Mouse (Mus musculus) heart, embryonic 10.5 days (tissue): ENCODE measurements around the gene Fam193b. TPM values are rescaled to one million over a fixed set of nuclear protein-coding genes. Genes with fewer than 3 reads are reported as not detected.
A peak's percentile ranks its signal among the peaks of the same experiment; 100 is the strongest.

Experiments
- DNase-seq: peaks from one replicate; pipeline ENCODE4 v3.0.0-alpha.2; 2017; ENCODE audit warnings: low spot score
- H3K27ac ChIP-seq: fragments of 300-500 bp; sonication (generic); 2 replicates; pipeline ENCODE4 v1.5.1; 2016; ENCODE audit warnings: mild to moderate bottlenecking
- H3K27me3 ChIP-seq: fragments of 300-500 bp; sonication (generic); 2 replicates; pipeline ENCODE4 v1.6.1; 2016; ENCODE audit warnings: mild to moderate bottlenecking; ENCODE audit not compliant: poor library complexity, insufficient read depth, severe bottlenecking
- H3K36me3 ChIP-seq: fragments of 300-500 bp; sonication (generic); 2 replicates; pipeline ENCODE4 v1.6.1; 2016; ENCODE audit warnings: mild to moderate bottlenecking, moderate library complexity
- H3K4me1 ChIP-seq: fragments of 300-500 bp; sonication (generic); 2 replicates; pipeline ENCODE4 v1.6.1; 2016; ENCODE audit warnings: mild to moderate bottlenecking
- H3K4me3 ChIP-seq: fragments of 300-500 bp; sonication (generic); 2 replicates; pipeline ENCODE4 v1.5.1; 2016; ENCODE audit warnings: mild to moderate bottlenecking, moderate library complexity
- H3K9me3 ChIP-seq: fragments of 300-500 bp; sonication (generic); 2 replicates; pipeline ENCODE4 v1.6.1; 2016; ENCODE audit warnings: mild to moderate bottlenecking, moderate library complexity
- WGBS: fragments of 180-500 bp; shearing (Covaris S2); methylation state at CpG from one replicate; pipeline ENCODE4 v1.1.7; 2016; 5-methylcytosine and 5-hydroxymethylcytosine counted together
- polyA plus RNA-seq: library from polyadenylated mRNA; unstranded; fragments of >200 nt; fragmentation: Nextera tagmentation; extraction: Ambion mirVana; gene quantifications from 2 replicates; pipeline ENCODE4 v1.2.1, GENCODE M21; 2016

The Fam193b gene
- 25.9 and 44.0 TPM in 2 replicates for polyA plus RNA-seq

DNA sequence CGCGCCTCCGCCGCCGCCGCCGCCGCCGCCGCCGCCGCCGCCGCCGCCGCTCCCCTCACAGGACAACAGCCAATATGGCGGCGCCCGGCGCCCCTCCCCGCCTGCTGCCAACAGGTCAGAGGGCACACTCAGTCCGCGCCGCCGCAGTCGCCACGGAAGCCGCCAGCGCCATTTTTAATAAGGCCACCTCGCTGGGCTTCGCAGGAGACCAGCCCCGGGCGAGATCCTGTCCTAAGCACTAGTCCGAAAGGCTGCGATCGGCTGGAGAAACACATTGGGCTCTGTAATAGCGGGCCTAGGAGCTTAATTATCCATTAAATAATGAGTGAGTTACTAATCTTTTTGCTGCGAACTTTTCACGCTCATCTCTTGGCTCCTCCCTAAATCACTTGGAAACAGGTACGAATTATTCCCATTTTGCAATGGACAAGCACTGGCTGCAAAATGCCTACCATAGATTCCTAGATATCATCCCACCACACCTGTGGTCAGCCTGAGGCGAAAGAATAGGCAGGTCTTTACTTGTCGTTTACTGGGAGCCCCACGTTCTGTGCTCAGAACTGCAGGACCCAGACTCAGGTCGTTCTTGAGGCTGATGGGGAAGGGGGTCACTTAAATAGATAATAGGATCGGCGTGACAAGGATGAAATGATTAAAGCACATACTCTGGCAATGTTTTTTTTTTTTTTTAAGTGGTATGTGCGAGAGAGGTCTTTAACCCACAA lies at the start of gene Fam193b:
Gene Fam193b, minus strand, starts transcription at position 94 of the 725 bp plus-strand sequence.
- peak; percentile 97 for DNase-seq
- Histone ChIP-seq H3K9me3 (no peaks in the 10 kb centered on the region), H3K4me3 (peak within 1 kb of the TSS; percentile 97), H3K4me1 (peaks cover 23% of the 10 kb centered on the region), H3K27ac (peak within 1 kb of the TSS; percentile 97), H3K27me3 (no peaks in the 10 kb centered on the region), H3K36me3 (peaks cover 16% of the 10 kb centered on the region; the same call in 1 of the 2 replicates)
- WGBS: 2% methylated on average over 38 of the region's 47 CpGs

DNA sequence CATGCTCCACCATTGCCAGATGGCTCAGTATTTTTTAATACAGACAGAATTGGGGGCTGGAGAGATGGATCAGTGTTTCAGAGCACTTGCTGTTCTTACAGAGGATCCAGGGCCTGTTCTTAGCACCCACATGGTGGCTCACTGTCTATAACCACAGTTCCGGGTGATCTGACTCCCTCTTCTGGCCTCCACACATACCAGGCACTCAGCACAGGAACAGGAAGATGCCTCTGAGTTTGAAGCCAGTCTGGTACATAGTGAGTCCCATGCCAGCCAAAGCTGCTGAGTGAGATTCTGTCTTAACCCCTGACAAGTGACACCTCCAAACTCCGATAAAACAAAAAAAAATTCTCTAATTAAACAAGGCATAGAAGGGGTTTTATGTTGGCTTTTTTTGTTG lies 49.4 kb upstream of the Fam193b start:
- 90% methylated on average over 2 of the region's 2 CpGs for WGBS
- H3K36me3 ChIP-seq: peaks cover 7% of the 10 kb centered on the region; the same call in 1 of the 2 replicates
- no peak overlapping the region for H3K4me3 ChIP-seq
- H3K4me1 ChIP-seq: peaks cover 11% of the 10 kb centered on the region
- no peak overlapping the region for H3K27ac ChIP-seq
- no peaks in the 10 kb centered on the region for H3K27me3 ChIP-seq
- H3K9me3 ChIP-seq: no peaks in the 10 kb centered on the region
- no peak for DNase-seq

DNA sequence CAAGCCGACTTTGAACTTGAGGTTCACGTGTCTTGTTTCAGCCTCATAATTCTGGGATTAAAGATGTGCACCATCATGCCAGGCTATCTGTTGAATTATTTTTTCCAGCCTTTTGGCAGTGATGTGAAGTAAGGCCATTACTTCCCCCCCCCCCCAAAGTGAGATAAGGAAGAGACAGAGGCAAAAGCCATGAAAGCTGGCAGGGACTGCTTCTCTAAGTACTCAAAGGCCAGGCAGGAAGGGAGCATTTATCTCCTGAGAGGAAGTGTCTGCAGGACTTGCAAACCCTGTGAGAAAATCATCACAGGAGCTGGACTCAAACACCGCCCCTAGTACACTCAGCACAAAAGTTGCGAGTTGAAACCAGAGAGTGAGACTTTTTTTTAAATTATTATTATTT lies 48.4 kb upstream of the Fam193b start:
- DNase-seq: no peak
- H3K9me3 ChIP-seq: no peaks in the 10 kb centered on the region
- H3K36me3 ChIP-seq: no peaks in the 10 kb centered on the region
- peaks cover 6% of the 10 kb centered on the region for H3K4me1 ChIP-seq
- 80% methylated on average over 4 of the region's 4 CpGs for WGBS
- no peak overlapping the region for H3K27ac ChIP-seq
- H3K27me3 ChIP-seq: no peaks in the 10 kb centered on the region
- no peak overlapping the region for H3K4me3 ChIP-seq

DNA sequence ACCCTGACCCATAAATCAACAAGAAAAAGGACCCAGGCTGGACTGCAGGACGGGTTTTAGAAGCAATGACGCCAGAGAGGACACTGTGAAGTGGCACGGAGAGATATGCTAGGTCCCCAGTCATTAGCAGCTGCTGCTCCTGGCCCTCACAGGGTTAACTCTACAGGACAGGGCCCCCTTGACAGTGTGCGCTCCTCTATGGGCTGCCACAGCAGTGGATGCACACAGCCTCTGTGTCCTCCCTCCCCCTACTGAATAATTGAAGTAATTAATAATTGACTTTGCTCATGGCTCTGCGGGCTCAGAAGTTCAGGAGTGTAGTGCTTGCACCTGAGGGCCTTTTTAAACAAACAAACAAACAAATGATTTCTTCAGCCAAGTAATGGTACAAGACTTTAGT lies 42.6 kb upstream of the Fam193b start:
- Histone ChIP-seq H3K9me3 (no peaks in the 10 kb centered on the region), H3K27ac (no peak overlapping the region), H3K4me1 (no peaks in the 10 kb centered on the region), H3K4me3 (no peak overlapping the region), H3K36me3 (peaks cover 27% of the 10 kb centered on the region), H3K27me3 (no peaks in the 10 kb centered on the region)
- DNase-seq: no peak
- WGBS: 41% methylated on average over 5 of the region's 5 CpGs

DNA sequence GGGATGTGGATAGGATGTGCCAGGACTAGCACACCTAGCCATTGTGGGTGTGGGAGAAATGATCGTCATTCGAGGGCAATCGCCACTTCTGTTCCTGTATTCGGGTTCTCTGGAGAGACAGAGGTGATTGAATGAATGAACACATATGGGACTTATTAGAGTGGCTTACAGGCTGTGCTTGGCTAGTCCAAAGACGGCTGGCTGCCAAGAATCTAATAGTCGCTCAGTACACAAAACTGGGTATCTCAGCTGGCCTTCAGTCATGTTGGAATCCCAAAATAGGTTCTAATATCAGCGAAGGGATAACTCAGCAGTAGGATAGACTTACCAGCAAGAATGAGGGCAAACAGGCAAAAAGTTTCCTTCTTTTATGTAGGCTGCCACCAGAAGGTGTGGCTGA lies 41.1 kb upstream of the Fam193b start:
- 82% methylated on average over 7 of the region's 7 CpGs for WGBS
- H3K36me3 ChIP-seq: peaks cover 40% of the 10 kb centered on the region
- no peaks in the 10 kb centered on the region for H3K27me3 ChIP-seq
- no peak for DNase-seq
- H3K4me3 ChIP-seq: no peak overlapping the region
- no peaks in the 10 kb centered on the region for H3K9me3 ChIP-seq
- H3K4me1 ChIP-seq: no peaks in the 10 kb centered on the region
- no peak overlapping the region for H3K27ac ChIP-seq

DNA sequence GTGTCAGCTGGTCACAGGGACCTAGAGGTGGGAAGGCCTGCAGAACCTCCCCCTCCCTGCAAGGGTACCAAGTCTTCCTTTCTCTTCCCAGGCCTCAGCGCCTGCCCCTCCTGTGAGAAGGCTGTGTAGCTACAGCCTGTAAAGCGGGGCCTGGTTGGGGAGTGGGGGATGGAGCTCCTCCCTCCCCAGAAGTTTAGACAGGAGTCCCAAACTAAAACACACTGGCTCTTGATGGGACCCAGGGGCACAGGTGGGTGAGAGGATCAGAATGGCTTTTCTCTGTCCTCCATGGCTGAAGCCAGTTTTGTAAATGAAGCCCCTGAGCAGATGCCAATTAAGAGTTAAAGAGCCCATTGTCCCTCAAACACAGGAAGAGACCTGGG lies 36.7 kb upstream of the Fam193b start:
- no peaks in the 10 kb centered on the region for H3K27me3 ChIP-seq
- H3K36me3 ChIP-seq: peaks cover 64% of the 10 kb centered on the region
- WGBS: 91% methylated on average over 2 of the region's 2 CpGs
- H3K4me3 ChIP-seq: no peak overlapping the region
- 0 out of 2 replicates have a peak overlapping the region, but pooled peaks have one; percentile 11 for H3K27ac ChIP-seq
- DNase-seq: no peak
- no peaks in the 10 kb centered on the region for H3K4me1 ChIP-seq
- no peaks in the 10 kb centered on the region for H3K9me3 ChIP-seq

DNA sequence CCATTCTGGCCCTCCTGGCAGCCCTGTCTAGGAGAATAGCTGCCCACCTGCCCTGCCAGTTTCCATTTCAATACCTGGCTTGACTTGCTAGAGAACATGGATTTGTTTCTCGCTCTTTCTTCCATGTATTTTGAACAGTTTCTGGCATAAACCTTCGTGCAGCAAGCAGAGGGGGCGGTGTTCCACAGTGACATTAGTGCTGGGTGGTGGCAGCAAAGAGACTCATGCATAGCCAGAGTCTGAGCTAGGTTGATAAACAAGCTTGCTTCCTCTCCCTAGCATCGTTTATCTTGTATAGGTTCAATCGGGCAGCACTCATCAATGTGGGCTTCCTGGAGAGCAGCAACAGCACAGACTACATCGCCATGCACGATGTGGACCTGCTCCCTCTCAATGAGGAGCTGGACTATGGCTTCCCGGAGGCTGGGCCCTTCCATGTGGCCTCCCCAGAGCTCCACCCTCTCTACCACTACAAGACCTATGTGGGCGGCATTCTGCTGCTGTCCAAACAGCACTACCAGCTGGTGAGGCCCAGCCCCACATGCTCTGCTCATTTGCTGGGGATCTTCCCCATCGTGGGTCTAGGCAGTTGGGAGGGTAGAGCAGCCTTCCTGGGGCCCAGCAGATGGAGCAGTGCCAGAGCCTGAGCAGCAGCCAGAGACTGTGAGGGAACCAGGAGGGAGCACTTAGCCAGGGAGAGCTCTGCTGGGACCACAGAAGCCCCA lies 36.1 kb upstream of the Fam193b start:
- Histone ChIP-seq H3K36me3 (peaks cover 64% of the 10 kb centered on the region), H3K4me3 (no peak overlapping the region), H3K27me3 (no peaks in the 10 kb centered on the region), H3K9me3 (no peaks in the 10 kb centered on the region), H3K27ac (0 out of 2 replicates have a peak overlapping the region, but pooled peaks have one; percentile 11), H3K4me1 (no peaks in the 10 kb centered on the region)
- DNase-seq: no peak
- 70% methylated on average over 10 of the region's 10 CpGs for WGBS

DNA sequence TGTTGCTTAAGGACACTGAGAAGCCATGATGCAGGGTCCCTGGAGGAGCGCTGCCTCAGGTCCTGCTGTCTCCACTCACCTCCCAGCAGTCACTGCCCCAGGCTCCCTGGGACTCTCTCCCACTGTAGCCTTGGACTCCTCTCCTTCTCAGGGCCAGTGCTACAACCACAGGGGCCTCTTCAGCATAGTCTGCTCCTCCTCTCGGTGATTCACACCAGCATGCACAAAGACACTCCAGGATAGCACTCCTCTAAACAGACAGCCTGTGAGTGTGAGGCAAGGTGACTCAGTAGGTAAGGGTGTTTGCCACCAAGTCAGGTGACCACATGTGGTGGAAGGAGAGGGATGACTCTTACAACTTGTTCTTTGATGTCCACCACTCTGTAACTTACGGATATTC lies 33.7 kb upstream of the Fam193b start:
- 87% methylated on average over 3 of the region's 3 CpGs for WGBS
- Histone ChIP-seq H3K4me1 (peaks cover 12% of the 10 kb centered on the region), H3K9me3 (no peaks in the 10 kb centered on the region), H3K36me3 (peaks cover 51% of the 10 kb centered on the region), H3K27me3 (no peaks in the 10 kb centered on the region), H3K27ac (no peak overlapping the region), H3K4me3 (no peak overlapping the region)
- DNase-seq: no peak

DNA sequence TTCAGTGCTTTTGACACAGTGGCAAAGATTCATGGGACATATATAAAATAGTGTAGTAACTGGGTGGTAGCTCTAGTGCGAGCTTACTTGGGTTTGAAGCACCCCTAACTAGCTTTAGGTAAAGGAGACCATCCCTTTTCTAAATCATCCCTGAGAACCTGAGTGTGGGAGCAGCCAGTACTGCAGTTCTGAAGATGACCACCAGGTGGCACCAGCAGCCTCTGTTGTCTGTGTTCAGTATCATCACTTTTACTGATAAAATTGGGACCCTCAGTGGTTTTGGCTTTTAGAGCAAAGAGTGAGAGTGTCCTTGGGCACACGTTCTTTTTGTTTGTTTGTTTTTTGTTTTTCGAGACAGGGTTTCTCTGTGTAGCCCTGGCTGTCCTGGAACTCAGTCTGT lies 30.7 kb upstream of the Fam193b start:
- H3K9me3 ChIP-seq: no peaks in the 10 kb centered on the region
- 5% methylated on average over 3 of the region's 3 CpGs for WGBS
- H3K36me3 ChIP-seq: peaks cover 42% of the 10 kb centered on the region
- H3K27ac ChIP-seq: no peak overlapping the region
- no peak for DNase-seq
- no peaks in the 10 kb centered on the region for H3K27me3 ChIP-seq
- H3K4me1 ChIP-seq: peaks cover 16% of the 10 kb centered on the region
- H3K4me3 ChIP-seq: no peak overlapping the region

DNA sequence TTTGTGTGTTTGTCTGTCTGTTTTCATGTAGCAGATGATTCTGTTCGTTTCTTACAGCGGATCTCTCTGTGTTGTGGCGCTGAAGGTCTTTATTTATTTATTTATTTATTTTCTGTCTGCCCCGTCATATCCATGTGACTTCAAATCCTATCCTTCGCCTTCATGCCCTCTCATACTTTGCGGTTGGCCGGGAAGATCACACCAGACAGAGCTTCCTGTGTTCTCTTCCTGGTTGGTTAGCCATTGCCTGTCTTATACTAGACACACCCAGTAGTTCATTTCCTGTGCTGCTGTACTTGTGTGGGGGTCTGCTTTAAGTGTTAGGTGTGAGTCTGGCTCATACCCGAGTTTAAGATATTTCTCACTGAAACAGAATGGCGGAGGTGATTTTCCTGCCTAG lies 29.7 kb upstream of the Fam193b start:
- WGBS: 26% methylated on average over 9 of the region's 9 CpGs
- H3K36me3 ChIP-seq: peaks cover 48% of the 10 kb centered on the region
- H3K27ac ChIP-seq: peak overlapping the region; percentile 86
- H3K27me3 ChIP-seq: no peaks in the 10 kb centered on the region
- no peaks in the 10 kb centered on the region for H3K9me3 ChIP-seq
- no peak for DNase-seq
- peak overlapping the region; percentile 87 for H3K4me3 ChIP-seq
- peaks cover 16% of the 10 kb centered on the region for H3K4me1 ChIP-seq

DNA sequence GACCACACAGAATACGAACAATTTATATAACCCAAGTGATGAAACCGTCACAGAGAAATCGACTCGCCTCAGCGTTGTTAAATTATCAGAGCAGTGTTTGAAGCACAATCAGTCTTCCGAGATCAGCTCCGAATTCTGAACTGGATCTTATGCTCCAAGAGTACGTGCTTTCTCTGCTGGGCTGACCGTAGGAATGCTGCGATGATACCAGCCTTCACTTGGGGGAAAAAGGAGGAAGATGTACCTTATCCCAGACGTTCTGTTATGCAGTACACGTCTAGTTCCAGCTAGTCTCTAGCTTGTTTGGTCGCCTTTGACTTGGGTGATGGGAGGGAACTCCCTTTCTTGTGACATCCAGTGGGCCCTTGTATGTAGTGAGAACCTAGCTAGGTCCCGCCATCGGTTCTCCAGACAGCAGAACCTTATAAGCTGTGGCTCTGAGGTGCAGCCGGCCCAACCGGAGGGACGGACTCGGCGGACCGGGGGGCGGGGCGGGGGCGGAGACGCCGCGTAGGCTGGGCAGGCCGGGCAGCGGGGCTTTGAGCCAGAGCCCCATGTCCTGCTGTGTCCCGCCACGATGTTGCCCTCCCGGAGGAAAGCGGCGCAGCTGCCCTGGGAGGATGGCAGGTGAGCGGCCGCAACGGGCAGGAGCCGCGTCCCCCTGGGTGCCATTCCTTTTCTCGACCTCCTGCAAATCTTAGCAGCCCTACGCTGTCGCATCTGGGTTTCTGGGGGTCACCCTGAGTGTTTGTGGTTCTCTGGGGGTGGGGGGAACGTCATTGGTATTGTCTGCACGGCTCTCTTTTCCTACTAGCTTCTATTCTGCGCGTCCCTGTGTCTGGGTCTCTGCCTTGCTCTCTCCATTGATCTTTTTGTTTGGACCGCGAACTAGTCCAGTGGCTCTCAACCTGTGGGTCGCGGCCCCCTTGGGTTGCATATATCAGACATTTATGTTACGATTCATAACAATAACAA lies 28.9 kb upstream of the Fam193b start, which contains the start of gene B4galt7:
Gene B4galt7, plus strand, starts transcription at position 331 of the 975 bp plus-strand sequence.
- H3K27me3 ChIP-seq: no peaks in the 10 kb centered on the region
- peaks cover 52% of the 10 kb centered on the region for H3K36me3 ChIP-seq
- peak within 1 kb of the TSS; percentile 86 for H3K27ac ChIP-seq
- peaks cover 16% of the 10 kb centered on the region for H3K4me1 ChIP-seq
- WGBS: 10% methylated on average over 51 of the region's 51 CpGs
- peak; percentile 92 for DNase-seq
- H3K9me3 ChIP-seq: no peaks in the 10 kb centered on the region
- peak within 1 kb of the TSS; percentile 87 for H3K4me3 ChIP-seq

DNA sequence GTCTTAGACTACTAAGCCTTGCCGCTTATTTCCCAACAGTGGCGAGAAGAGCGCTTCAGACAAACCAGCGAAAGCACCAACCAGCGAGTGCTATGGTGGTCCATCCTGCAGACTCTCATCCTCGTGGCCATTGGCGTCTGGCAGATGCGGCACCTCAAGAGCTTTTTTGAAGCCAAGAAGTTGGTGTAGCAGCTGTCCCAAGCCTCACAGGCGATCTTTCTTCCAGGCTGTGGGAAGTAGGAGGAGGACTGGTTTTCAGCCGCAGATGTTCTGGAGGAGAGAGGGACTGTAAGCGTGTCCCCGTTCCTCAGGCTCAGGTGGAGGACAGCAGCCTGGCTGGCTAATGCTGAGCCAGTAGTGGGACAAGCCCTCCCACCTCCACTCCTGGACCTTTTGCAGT lies 25.9 kb upstream of the Fam193b start:
- H3K4me1 ChIP-seq: peaks cover 27% of the 10 kb centered on the region
- no peaks in the 10 kb centered on the region for H3K27me3 ChIP-seq
- H3K4me3 ChIP-seq: no peak overlapping the region
- no peak overlapping the region for H3K27ac ChIP-seq
- no peak for DNase-seq
- 94% methylated on average over 12 of the region's 12 CpGs for WGBS
- no peaks in the 10 kb centered on the region for H3K9me3 ChIP-seq
- H3K36me3 ChIP-seq: peaks cover 45% of the 10 kb centered on the region
